Mouse (Mus musculus): Measurements from ENCODE around the gene Sec14l4. TPM values are rescaled to one million over a fixed set of nuclear protein-coding genes. Genes with fewer than 3 reads are reported as not detected.

The Sec14l4 gene
- polyA plus RNA-seq (2016; fragmentation: Nextera tagmentation; extraction: Ambion mirVana): not detected in 2 replicates

DNA sequence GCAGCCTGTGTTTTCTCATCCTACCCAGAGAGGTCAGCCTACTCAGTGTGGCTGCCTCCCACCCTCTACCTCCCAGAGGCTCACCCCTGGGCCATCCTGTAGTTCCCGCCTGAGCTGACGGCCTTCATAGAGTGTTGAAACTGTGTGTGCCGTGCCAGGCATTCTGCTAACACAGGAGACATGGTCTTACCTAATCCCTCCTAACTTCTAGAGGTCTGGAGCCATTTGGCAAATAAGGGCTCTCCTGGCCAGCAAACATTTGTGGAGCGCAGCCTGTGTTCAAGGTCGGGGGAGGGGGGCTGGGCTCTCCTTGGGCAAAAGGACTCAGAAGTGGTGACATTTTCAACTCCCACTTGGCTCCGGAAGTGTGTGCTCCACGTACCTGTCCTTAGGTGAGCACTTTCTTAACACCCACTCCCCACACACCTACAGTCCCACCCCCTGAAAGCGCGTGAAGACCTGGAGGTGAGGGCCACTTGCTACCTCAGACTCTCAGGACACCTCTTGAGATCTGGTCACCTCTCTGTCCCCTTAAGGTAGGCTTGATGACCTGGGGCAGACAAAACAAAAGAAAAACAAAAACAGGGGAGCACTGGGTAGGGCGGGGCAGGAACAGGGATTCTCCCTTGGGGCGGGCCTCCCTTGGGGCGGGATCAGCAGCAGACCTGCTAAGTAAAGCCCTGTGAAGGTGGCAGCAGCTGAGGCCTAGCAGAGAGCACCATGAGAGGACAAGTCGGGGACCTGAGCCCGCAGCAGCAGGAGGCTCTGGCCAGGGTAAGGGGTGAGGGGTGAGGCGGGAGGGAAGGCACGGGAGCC is at the start of gene Sec14l4:
Gene Sec14l4 (plus strand): TSS at position 337 of the 816 bp plus-strand sequence.
- Histone ChIP-seq H3K9me3 (replicated peaks) (no peaks in the 10 kb centered on the region), H3K9ac (no peak within 1 kb of the TSS), H3K4me1 (no peaks in the 10 kb centered on the region), H3K4me3 (no peak within 1 kb of the TSS), H3K36me3 (no peaks in the 10 kb centered on the region), H3K4me2 (replicated peaks) (no peak within 1 kb of the TSS), H3K27me3 (peaks cover 10% of the 10 kb centered on the region), H3K27ac (no peak within 1 kb of the TSS)
- WGBS: 37% methylated on average over 16 of the region's 16 CpGs
- no peak for ATAC-seq (ENCODE audit: low FRiP score)

DNA sequence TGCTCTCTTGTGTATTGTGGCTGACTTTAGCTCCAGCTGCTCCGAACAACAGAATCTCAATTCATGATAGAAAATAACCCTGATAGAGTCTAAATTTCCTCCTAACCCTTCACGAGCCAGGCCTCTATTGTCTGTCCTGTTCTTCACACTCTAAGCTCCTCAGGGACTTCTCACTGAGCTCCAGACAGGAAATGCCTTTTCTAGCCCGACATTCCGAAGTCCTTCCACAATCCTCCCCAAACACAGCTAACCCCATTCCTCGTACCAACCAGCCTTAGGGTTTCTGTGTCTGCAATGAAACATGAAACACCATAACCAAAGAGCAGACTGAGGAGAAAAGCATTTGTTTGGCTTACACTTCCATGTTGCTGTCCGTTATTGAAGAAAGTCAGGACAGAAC is 49.7 kb upstream of the Sec14l4 start:
- Histone ChIP-seq H3K4me2 (replicated peaks) (no peak overlapping the region), H3K36me3 (peaks cover 47% of the 10 kb centered on the region), H3K9ac (no peak overlapping the region), H3K4me3 (no peak overlapping the region), H3K9me3 (replicated peaks) (no peaks in the 10 kb centered on the region), H3K4me1 (peaks cover 19% of the 10 kb centered on the region), H3K27me3 (peaks cover 18% of the 10 kb centered on the region), H3K27ac (no peak overlapping the region)
- 73% methylated on average over 6 of the region's 6 CpGs for WGBS
- no peak for ATAC-seq (ENCODE audit: low FRiP score)

DNA sequence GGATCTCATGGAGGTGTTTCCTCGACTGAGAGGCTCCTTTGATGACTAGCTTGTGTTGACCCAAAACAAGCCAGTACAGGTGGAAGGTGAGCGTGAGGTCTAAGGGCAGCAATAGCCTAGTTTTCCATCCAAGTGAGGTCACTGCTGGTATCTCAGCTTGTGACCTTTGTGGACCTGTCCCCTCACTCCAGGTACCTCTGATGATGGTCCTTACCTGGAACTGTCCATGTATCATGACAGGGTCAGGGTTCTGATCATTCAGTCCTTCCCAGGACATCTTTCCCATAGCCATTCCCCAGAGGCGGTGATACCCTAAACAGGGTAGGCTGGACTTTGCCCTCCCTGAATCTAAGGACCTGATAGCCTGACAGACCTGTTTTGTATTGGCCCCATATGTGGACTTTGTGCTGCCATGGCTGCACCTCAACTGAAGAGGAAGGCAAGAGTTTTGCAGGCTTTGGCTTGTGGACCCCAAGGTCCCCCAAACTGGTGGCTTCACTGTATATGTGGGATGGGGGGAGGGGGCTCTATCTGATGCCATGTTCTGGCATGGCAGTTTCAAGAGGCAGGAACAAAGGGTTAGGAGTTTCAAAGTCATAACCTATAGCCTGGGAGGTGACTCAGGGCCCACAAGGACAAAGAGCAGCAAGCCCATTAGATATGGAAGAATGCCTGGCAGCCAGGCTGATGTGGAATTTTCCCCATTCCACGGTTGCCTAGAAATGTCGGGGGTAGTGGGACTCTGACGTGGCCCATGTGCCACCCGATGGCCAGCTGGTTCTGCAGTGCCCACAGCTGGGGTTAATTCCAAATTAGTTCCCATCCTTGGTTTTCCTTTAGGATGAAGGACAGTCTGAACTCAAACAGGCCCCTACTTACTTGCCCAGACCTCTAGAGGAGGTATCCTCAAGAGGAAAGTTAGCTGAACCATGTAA is 48.7 kb upstream of the Sec14l4 start:
- Histone ChIP-seq H3K27ac (no peak overlapping the region), H3K36me3 (peaks cover 37% of the 10 kb centered on the region), H3K4me3 (no peak overlapping the region), H3K9ac (no peak overlapping the region), H3K4me1 (peaks cover 19% of the 10 kb centered on the region), H3K4me2 (replicated peaks) (peak overlapping the region; percentile 77; the same call in 1 of the 2 replicates), H3K9me3 (replicated peaks) (no peaks in the 10 kb centered on the region), H3K27me3 (peaks cover 18% of the 10 kb centered on the region)
- no peak for ATAC-seq (ENCODE audit: low FRiP score)
- 57% methylated on average over 7 of the region's 7 CpGs for WGBS

DNA sequence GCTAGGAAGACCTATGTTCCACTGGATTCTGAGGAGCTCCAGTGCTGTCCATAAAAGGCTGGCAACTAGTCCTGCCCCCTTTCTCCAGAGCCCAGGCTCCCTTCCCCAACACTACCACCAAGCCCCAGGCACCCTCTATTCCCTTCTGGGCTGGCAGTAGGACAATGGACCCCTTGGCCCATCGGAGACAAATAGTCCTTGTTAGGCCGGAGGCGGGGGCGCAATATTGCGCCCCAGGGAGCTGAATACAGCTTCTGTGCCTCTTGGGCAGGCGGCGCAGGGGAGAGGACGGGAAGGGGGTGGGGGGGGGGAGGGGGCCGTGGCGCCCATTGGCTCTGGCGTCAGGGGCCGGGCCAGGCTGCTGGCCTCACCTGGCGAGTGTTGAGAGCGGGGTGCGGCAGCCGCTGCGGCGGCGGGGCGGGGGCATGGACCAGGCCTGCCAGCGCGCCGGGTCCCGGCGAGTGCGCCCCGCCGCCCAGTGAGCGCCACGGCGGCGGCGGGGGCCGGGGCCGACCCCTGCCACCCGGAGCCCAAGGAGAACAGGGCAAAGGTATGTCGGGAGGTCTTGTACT is 47.9 kb upstream of the Sec14l4 start, which contains the start of gene Gal3st1:
Gene Gal3st1 (plus strand): TSS at position 346 of the 572 bp plus-strand sequence.
- WGBS: 1% methylated on average over 29 of the region's 37 CpGs
- Histone ChIP-seq H3K27ac (no peak within 1 kb of the TSS), H3K4me3 (peak within 1 kb of the TSS; percentile 43), H3K36me3 (peaks cover 29% of the 10 kb centered on the region), H3K9me3 (replicated peaks) (no peaks in the 10 kb centered on the region), H3K4me1 (peaks cover 19% of the 10 kb centered on the region), H3K27me3 (peaks cover 18% of the 10 kb centered on the region), H3K9ac (peak within 1 kb of the TSS; percentile 61), H3K4me2 (replicated peaks) (peak within 1 kb of the TSS; percentile 77)
- ATAC-seq (ENCODE audit: low FRiP score): peak; percentile 59

DNA sequence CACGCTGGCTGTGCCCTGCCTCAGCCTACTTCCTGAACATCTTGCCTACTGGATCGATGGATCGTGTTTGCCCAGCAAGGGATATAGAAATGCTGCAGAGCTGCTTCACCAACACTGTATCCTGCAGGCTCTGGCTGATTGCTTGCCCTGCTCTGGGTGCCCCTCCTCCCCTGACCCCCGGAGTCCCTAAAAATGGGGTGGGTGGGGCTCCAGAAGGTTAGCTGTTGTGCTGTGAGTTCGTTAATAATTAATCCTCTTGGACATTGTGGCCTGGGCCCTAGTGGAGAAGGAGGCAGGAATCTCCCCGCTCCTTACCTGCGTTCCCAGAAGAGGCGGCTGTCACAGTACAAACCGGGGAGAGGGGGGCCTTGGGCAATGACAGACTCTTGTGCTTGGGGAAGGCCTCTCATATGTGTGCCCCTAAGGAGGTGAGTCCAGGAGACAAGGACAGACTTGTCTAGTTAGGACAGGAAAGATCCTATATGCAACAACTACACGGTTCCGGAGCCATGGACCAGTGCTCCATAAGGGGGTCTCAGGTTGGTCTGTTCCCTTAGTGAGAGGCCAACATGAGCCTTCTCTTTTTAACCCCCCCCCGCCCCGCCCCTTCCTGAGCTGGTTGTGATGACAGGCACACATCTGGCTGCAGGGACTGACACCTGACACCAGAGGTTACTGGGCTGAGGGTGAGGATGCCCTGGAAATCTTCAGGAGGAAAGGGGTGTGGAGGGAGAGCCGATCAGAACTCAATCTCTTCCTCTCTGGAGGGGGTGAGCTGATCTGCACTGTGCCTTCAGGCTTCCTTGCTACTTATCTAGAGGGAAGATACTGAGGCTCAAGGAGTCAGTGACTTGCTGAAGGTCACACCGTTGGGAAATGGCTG is 47.2 kb upstream of the Sec14l4 start:
- Histone ChIP-seq H3K4me1 (peaks cover 19% of the 10 kb centered on the region), H3K4me2 (replicated peaks) (peak overlapping the region; percentile 77), H3K9me3 (replicated peaks) (no peaks in the 10 kb centered on the region), H3K36me3 (peaks cover 22% of the 10 kb centered on the region), H3K4me3 (peak overlapping the region; percentile 43), H3K27ac (no peak overlapping the region), H3K9ac (peak overlapping the region; percentile 61), H3K27me3 (peaks cover 18% of the 10 kb centered on the region)
- peak; percentile 70 for ATAC-seq (ENCODE audit: low FRiP score)
- WGBS: 12% methylated on average over 15 of the region's 15 CpGs

DNA sequence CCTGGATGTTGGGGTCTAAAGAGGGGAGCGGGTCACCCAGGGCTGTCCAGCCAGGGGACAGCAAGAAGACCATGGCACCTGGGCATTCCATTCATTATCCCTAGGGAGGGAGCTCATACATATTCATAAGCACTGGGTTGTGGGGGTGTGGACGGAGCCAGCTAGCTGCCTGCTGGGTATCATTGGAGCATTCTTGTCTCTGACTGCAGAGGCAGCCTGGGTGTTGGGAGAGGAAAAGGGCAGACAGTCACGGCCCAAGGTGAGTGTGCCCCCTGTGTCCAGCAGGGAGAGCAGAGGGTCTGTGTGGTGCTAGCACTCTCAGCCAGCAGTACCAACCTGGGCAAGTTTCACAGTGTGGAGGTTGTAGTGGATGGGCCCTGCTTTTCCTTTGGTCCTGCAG is 41.5 kb upstream of the Sec14l4 start:
- WGBS: 43% methylated on average over 3 of the region's 3 CpGs
- Histone ChIP-seq H3K9ac (no peak overlapping the region), H3K27ac (no peak overlapping the region)

DNA sequence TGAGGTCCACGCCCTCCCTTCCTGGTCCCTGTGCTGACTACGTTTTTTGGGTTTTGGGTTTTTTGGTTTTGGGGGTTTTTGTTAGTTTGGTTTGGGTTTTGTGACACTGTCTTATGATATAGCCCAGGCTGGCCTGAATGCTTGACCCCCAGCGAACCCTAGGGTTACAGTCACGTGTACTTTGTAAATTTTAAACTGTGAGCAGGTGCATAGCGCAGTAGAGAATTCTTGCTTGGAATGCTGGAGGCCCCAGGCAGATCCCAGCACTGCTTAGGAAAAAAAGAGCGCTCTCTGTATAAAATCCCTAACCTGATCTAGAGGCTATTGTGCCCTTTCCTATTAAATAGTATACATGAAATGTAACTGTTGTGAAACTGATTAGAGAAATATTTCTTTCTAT is 38.1 kb upstream of the Sec14l4 start:
- no peaks in the 10 kb centered on the region for H3K9me3 ChIP-seq (replicated peaks)
- ATAC-seq (ENCODE audit: low FRiP score): no peak
- peaks cover 17% of the 10 kb centered on the region for H3K27me3 ChIP-seq
- no peak overlapping the region for H3K4me2 ChIP-seq (replicated peaks)
- H3K36me3 ChIP-seq: no peaks in the 10 kb centered on the region
- no peak overlapping the region for H3K27ac ChIP-seq
- 80% methylated on average over 6 of the region's 6 CpGs for WGBS
- no peak overlapping the region for H3K4me3 ChIP-seq
- no peak overlapping the region for H3K9ac ChIP-seq
- H3K4me1 ChIP-seq: peaks cover under 1% of the 10 kb centered on the region

More for the DNA sequence above, 41.5 kb upstream of the Sec14l4 start:
- Histone ChIP-seq H3K27me3 (peaks cover 4% of the 10 kb centered on the region; the same call in 1 of the 2 replicates), H3K9me3 (replicated peaks) (no peaks in the 10 kb centered on the region), H3K4me3 (no peak overlapping the region), H3K4me1 (no peaks in the 10 kb centered on the region), H3K36me3 (no peaks in the 10 kb centered on the region), H3K4me2 (replicated peaks) (no peak overlapping the region)
- no peak for ATAC-seq (ENCODE audit: low FRiP score)

DNA sequence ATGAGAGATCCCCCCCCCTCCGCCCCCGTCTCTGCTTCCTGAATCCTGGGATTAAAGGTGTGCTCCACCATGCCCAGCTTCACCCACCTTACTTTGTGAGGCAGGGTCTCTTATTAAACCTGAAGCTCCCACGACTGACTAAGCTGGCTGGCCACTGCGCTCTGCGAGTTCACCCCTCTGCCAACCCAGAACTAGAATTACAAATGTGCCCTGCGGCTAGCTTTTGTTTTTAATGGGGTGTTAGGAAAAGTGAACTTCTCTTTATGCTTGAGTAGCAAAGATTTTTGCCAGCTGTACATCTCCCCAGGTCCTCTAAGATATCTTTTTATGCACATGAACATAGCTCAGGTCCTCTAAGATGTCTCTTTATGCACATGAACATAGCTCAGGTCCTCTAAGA is 37.3 kb upstream of the Sec14l4 start:
- H3K4me2 ChIP-seq (replicated peaks): no peak overlapping the region
- 84% methylated on average over 6 of the region's 6 CpGs for WGBS
- H3K4me3 ChIP-seq: no peak overlapping the region
- no peaks in the 10 kb centered on the region for H3K9me3 ChIP-seq (replicated peaks)
- no peak for ATAC-seq (ENCODE audit: low FRiP score)
- peaks cover 8% of the 10 kb centered on the region for H3K4me1 ChIP-seq
- no peak overlapping the region for H3K9ac ChIP-seq
- no peak overlapping the region for H3K27ac ChIP-seq
- H3K27me3 ChIP-seq: peaks cover 25% of the 10 kb centered on the region
- H3K36me3 ChIP-seq: no peaks in the 10 kb centered on the region

DNA sequence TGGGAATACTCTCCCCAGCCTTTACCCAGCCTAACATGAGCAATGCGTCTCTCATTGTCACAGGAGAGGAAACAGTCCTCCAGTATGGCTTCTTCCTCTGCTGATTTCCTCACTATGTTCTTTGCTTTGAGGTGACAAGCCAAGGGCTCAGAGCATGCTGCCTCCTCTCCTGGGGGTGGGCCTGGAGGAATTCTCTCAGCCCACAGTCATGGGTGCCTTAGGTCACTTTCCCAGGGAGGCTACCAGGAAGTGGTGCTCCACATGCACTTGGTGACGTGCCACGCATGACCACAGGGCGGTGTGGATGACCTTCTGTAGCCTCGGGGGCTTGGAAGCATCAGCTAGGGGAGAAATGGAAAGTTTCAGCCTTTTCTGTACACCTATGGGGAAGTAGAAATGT is 35.8 kb upstream of the Sec14l4 start:
- Histone ChIP-seq H3K9me3 (replicated peaks) (no peaks in the 10 kb centered on the region), H3K36me3 (no peaks in the 10 kb centered on the region), H3K9ac (no peak overlapping the region), H3K27ac (no peak overlapping the region), H3K4me2 (replicated peaks) (no peak overlapping the region), H3K27me3 (peaks cover 40% of the 10 kb centered on the region), H3K4me1 (peaks cover 8% of the 10 kb centered on the region), H3K4me3 (no peak overlapping the region)
- 81% methylated on average over 5 of the region's 5 CpGs for WGBS
- no peak for ATAC-seq (ENCODE audit: low FRiP score)

DNA sequence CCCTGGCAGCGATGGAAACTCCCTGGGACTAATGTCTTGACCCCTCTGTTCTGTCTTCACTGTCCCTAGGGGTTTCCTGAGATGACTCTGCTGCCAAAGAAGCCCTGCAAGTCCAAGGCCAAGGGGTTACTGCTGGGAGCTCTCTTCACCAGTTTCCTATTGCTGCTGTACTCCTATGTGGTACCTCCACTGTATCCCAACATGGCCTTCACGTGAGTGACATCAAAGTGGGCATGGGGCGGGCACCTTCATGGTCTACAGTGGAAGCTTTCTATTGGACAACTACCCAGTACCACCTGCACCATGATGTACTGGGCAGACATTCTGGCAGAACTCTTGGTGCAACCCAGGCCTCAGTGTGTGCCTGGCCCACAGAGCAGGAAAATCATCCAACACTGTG is 34.4 kb upstream of the Sec14l4 start:
- ATAC-seq (ENCODE audit: low FRiP score): no peak
- Histone ChIP-seq H3K9ac (no peak overlapping the region), H3K36me3 (no peaks in the 10 kb centered on the region), H3K9me3 (replicated peaks) (no peaks in the 10 kb centered on the region), H3K27ac (no peak overlapping the region), H3K4me3 (no peak overlapping the region), H3K4me2 (replicated peaks) (no peak overlapping the region), H3K27me3 (peaks cover 44% of the 10 kb centered on the region), H3K4me1 (peaks cover 8% of the 10 kb centered on the region)
- WGBS: 90% methylated on average over 3 of the region's 3 CpGs

DNA sequence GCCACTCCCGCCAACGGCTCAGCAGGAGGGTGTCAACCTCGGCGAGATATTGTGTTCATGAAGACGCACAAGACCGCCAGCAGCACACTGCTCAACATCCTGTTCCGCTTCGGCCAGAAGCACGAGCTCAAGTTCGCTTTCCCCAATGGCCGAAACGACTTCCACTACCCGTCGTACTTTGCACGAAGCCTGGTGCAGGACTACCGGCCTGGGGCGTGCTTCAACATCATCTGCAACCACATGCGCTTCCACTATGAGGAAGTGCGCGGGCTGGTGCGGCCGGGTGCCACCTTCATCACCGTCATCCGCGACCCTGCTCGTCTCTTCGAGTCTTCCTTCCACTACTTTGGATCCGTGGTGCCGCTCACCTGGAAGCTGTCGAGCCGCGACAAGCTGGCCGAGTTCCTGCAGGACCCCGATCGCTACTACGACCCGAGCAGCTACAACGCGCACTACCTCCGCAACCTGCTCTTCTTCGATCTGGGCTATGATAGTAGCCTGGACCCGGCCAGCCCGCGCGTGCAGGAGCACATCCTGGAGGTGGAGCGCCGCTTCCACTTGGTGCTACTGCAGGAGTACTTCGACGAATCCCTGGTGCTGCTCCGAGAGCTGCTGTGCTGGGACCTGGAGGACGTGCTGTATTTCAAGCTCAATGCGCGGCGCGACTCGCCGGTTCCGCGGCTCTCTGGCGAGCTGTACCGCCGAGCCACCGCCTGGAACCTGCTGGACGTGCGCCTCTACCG is 33.1 kb upstream of the Sec14l4 start:
- ATAC-seq (ENCODE audit: low FRiP score): no peak
- Histone ChIP-seq H3K36me3 (no peaks in the 10 kb centered on the region), H3K27me3 (peaks cover 44% of the 10 kb centered on the region), H3K9me3 (replicated peaks) (no peaks in the 10 kb centered on the region), H3K27ac (no peak overlapping the region), H3K4me3 (peak overlapping the region; percentile 30), H3K4me2 (replicated peaks) (peak overlapping the region; percentile 54), H3K9ac (no peak overlapping the region), H3K4me1 (peaks cover 8% of the 10 kb centered on the region)
- WGBS: 6% methylated on average over 66 of the region's 66 CpGs
